Mouse (Mus musculus) CD4-positive, CD25-positive, alpha-beta regulatory T cell, adult 2 months (primary cell): ENCODE data around the gene Ctcf.

Source experiments
- DNase-seq: peaks from one replicate; pipeline ENCODE4 v3.0.0-alpha.2; 2012; ENCODE audit warnings: low read depth, low spot score

The Ctcf gene

GRCm38 (mm10) chr8:105617451-105618278 lies 18.7 kb upstream of the Ctcf start:
- DNase-seq = peak; percentile 49

DNA sequence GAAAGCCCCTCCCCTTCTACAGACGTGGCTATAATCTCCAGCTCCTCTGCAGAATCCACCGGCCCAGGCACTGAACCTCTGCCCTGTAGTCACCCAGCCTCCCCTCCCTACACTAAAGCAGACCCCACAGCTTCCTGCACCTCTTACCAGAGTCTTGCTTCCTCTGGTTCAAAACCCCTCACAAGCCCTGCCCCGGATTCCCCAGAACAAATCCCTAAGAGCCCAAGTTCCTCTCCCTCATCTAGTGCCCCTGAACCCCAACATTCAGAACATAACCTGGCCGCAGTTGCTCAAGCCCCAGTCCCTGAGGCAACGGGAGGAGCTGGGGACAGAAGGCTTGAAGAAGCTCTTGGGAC lies 18.1 kb upstream of the Ctcf start:
- no peak for DNase-seq

GRCm38 (mm10) chr8:105618892-105619591 lies 17.3 kb upstream of the Ctcf start:
- no peak for DNase-seq

GRCm38 (mm10) chr8:105620211-105620610 lies 16.2 kb upstream of the Ctcf start:
- DNase-seq = no peak

DNA sequence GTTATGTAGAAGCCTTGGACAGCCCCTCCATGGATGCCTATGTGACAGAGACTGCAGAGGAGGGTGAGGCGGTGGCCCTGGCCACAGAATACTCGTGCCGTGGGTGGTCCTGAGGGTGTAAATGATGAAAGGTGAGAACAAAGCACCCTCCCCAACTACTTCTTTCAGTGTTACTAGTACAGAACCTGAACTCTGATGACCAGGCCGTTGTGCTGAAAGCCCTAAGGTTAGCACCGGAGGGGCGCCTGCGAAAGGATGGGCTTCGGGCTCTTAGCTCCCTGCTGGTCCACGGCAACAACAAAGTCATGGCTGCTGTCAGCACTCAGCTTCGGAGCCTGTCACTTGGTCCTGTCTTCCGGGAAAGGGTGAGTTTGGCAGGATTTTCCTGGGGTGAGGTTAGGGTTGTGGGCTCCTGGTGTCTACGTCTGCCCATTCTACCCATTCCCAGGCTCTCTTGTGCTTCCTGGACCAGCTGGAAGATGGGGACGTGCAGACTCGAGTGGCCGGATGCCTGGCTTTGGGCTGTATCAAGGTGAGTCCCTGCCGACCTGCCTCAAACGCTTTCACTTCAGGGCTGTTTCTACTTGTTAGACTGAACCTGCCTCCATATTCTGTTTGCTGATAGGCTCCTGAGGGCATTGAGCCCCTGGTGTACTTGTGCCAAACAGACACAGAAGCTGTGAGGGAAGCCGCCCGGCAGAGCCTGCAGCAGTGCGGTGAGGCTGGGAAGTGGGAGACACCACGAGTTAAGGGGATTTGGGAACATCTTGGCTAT lies 15.2 kb upstream of the Ctcf start:
- no peak for DNase-seq

GRCm38 (mm10) chr8:105621841-105622240 lies 14.5 kb upstream of the Ctcf start:
- no peak for DNase-seq

- peak; percentile 96 for DNase-seq
Observed at GRCm38 (mm10) chr8:105622421-105622920, 13.9 kb upstream of the Ctcf start.

GRCm38 (mm10) chr8:105623118-105623517 lies 13.2 kb upstream of the Ctcf start:
- DNase-seq = peak; percentile 92

GRCm38 (mm10) chr8:105623679-105624245 lies 12.6 kb upstream of the Ctcf start:
- DNase-seq = peak; percentile 39

- no peak for DNase-seq
Observed at GRCm38 (mm10) chr8:105624401-105624800, 12.0 kb upstream of the Ctcf start.

DNA sequence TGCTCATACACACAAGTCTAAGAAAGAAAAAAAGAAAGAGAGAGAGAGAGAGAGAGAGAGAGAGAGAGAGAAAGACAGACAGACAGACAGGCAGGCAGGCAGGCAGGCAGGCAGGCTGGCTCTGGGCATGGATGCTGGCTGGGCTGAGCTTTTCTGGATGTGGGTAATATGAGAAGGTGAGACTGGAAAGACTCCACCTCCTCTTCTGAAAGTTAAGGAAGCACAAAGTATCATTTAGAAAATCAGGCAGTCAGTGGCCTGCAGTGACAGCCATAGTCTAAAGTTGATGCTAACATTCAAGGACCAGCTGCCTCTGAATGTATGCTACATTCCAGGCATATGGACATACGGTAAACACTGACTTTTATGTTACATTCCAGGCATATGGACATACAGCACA lies 11.5 kb upstream of the Ctcf start:
- DNase-seq = no peak

DNA sequence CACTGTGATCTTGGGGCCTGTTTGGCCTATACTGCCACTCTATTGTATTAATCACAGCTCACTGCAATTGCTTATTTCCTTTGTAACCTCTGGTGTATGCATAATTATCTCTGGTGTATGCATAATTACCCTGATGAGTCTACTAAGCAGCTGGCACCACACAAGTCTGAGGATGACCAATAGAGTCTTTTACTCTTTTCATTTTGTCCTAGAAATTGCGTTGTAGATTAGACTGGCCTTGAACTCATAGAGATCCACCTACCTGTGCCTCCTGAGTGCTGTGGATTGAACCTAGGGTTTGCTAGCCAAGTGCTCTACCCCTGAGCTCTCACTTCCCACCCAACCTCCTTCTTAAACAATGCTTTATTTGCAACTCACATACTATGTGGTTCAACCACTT lies 10.3 kb upstream of the Ctcf start:
- no peak for DNase-seq

DNA sequence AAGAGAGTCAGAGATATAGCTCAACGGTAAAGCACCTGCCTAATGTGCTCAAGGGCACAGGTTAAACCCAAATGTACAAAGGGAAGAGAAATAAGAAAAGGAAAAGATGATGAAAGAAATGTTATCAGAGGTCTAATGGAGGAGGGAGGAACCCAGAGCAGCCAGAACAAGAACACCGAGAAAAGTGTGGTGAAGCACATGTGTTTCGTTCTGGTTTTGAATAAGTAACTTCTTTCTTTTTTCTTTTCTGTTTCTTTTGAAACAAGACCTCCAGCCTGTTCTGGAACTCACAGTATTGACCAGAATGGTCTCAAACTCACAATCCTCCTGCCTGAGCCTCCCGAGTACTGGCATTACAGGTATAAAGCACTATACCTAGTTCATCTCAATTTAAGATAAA lies 7.0 kb upstream of the Ctcf start:
- DNase-seq = no peak

- no peak for DNase-seq
Observed at GRCm38 (mm10) chr8:105634771-105635458, 1.5 kb upstream of the Ctcf start.

DNA sequence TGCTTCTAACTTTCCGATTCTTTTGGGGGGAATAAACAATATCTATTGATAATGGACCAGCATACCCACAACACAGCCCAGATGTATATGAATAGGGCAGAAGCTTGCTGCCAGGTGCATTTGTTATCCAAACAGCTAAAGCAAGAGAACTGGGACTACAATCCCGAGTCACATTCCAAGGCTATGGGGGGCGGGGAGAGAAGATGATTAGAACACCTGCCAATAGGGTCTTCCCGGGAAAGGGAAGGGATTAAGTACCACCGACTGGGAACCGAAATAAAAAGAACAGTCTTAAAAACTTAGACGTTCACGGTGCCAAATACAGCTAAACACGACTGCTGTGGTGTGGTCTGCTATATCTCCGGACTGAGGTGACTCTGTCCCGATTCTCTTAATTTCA lies 887 bp upstream of the Ctcf start:
- no peak for DNase-seq

DNA sequence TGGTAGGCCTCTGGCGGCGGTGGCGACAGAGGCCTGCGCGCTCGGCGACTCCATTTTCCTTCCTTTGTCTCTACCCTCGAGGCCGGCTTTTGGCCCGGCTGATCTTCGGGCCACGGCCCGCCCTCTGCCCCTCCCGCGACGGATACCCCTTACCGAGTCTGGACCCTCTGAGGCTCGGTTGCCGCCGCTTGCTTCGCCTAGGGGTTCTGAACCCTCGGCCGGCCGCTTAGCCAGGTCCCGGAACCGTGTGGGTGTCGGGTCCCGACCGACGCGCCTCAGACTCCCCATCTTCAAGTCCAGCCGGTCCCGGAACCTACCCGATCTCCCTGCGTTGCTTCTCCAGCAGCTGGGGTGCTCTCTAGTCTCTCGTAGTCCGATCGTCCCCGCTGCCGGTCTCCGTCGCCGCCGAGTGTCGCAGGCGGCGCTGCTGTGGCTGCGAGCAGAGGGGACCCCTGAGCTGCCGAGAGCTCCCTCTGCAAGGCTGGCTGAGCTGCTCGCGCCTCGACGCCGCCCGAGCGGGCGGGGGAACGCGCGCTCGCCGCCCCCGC lies 669 bp downstream of the Ctcf start, which contains the start of gene Agrp:
Gene Agrp (minus strand): TSS at position 431 of the 548 bp plus-strand sequence.
- DNase-seq = peak; percentile 73

DNA sequence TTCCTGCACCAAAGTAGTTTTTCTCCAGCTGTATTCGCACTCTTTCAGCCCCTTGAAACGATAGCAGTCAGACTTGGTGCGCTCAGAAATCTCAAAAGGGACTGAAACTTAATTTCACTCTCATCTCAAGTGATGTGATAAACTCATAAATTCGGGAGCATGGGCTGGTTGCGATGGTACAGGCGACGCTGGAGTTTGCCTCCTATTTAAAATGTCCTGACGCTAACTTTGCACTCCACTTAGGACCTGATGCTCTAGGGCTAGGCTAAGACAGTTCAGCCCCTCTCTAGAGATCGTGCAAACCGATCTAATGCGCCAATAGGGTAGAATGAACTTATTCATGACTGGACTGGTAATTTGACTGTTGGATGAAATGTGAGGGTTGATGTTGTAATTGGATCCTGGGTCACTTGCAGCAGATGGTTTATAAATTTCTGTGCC lies 1.3 kb downstream of the Ctcf start:
- DNase-seq = peak; percentile 50

GRCm38 (mm10) chr8:105638510-105638909 lies 2.1 kb downstream of the Ctcf start:
- DNase-seq = peak; percentile 36

DNA sequence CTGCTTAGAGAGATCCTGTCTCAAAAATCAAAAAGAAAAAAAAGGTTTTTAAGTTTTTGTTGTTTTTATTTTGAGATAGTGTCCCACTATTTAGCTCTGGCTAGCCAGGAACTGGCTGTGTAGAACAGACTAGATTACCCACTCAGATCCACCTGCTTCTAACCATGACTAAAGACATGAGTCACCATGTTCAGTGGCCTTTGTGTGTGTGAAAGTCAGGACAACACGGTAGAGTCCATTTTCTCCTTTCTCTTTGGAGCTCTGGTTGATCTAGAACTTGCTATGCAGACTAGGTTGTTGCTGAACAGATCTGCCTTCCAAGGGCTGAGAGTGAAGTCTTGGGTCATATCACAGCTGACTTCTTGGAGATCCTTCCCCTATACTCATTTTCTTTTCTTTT lies 3.5 kb downstream of the Ctcf start:
- no peak for DNase-seq

DNA sequence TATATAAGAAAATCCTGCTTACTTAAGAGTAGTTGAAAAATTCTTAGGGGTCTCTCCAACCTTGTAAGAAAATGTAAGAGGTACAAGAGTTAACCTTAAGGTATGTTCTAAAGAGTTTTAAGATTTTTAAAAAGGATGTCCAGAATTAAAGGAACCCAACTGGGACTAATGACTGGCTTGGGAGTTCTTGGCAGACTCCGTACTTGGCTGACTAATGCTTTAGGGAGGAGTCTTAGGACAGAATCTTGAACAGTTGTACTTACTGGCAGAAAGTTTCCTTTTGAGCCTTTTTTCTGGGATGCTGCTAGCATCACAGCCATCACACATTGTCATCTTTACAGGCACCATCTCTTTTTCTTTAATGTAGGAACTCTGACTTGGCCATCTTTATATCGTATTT lies 4.1 kb downstream of the Ctcf start:
- DNase-seq = no peak

DNA sequence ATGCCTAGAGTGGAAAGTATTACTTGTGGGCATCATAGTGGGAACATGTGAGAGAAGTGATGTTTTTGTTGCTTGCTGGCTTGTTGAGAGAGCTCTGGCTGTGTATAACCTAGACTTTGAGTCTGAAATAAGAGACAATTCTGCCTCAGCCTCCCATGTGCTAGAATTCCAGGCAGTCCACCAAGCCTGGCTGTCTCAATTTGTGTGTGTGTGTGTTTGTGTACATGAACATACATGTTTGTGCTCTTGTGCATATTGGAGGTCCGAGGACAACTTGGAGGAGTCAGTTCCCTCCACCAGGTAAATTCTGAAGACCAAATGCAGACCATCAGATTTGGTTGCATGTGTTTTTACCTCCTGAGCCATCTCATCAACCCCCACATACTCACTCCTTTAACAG lies 8.8 kb downstream of the Ctcf start:
- no peak for DNase-seq
